Mouse (Mus musculus): Measurements from ENCODE around the gene Olfr545. TPM values are rescaled to one million over a fixed set of nuclear protein-coding genes. Genes with fewer than 3 reads are reported as not detected.
A peak's percentile ranks its signal among the peaks of the same experiment; 100 is the strongest.

Gene Olfr545
- not detected for polyA plus RNA-seq (2021)

DNA sequence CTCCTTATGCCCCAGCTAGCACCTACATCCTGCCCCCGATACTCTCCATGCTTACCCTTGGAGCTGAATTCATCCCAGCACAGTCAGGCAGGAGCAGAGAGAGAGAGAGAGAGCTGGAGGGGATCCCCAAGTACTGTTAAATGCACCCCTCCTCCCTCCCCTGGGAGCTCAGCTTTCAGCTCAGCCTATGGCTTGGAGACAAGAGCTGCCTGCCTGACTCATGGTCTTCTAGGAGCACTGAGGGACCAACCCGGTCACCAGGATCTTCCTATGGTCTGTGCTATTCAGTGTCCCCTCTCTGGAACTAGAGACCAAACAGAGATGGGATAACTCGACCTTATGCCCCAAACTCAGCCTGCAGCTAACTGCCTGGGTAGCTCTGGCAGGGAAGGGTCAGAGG, at the start of gene Olfr545:
Gene Olfr545, minus strand, starts transcription at position 101 of the 400 bp plus-strand sequence.
- CTCF ChIA-PET = interaction anchor here (1.4 kb wide), 1 partner anchor 12 kb away, joined by 3 read pairs; no protein-coding TSS in a partner anchor
- in situ Hi-C loops (cut with MboI; ENCODE audit: low pct_unique_long_range_greater_than_20kb) = no loop called here
- no peak for ATAC-seq

DNA sequence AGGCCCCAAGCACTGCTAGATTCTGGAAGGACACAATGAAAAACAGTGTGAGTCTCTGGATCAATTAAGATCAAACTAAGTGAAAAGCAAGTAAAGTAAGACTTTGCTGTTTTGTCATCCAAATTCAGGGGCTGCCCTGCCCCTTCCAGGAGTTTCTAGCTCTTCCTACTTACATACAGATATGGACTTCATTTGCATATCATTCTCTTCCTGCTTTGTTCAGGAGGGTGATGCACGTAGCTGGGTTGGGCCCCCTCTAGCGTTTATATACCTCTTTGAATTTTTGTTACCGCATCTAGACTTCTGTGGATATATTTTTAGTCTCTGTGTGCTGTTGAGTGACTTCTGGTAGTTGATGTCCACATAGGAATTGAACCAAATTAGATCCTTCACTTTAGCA, 41.9 kb upstream of the Olfr545 start:
- H3K27me3 ChIP-seq = peaks cover 27% of the 10 kb centered on the region
- in situ Hi-C loops (cut with MboI; ENCODE audit: low pct_unique_long_range_greater_than_20kb) = no loop called here
- no peak for TF ChIP-seq CTCF (IDR thresholded peaks at IDR 0.05)
- ChIA-PET POLR2A (no interaction called here), CTCF (no interaction called here)
- ATAC-seq (no peak), DNase-seq (ENCODE audit: low read depth, low spot score) (no peak)

More for the DNA sequence above, at the start of gene Olfr545:
- no peak for TF ChIP-seq CTCF (IDR thresholded peaks at IDR 0.05)
- peaks cover 3% of the 10 kb centered on the region for H3K27me3 ChIP-seq
- POLR2A ChIA-PET = no interaction called here
- no peak for DNase-seq (ENCODE audit: low read depth, low spot score)

DNA sequence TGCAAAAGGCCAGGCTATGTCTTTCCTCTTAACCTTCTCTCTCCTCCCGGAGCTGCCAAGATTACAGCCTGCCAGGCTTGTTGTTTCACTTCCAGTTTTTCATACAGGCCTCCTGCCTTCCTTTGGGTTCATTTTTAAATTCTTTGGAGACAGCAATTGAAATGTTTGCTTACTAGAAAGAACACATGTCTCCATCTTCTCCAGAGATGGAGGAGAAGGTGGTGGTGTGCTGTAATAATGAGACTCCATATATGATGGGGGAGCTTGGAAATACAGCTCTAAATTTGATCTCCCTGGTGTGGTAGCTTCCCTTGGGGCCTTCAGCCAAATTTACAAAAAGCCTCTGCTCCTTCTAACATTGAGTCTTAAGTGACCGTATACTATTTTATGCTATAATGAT, 41.2 kb upstream of the Olfr545 start, which contains the start of gene Olfr548-ps1:
Gene Olfr548-ps1, plus strand, starts transcription at position 301 of the 400 bp plus-strand sequence.
- ChIA-PET POLR2A (no interaction called here), CTCF (no interaction called here)
- in situ Hi-C loops (cut with MboI; ENCODE audit: low pct_unique_long_range_greater_than_20kb) = no loop called here
- TF ChIP-seq CTCF (IDR thresholded peaks at IDR 0.05) = no peak
- DNase-seq (ENCODE audit: low read depth, low spot score) = no peak
- H3K27me3 ChIP-seq = peaks cover 28% of the 10 kb centered on the region
- no peak for ATAC-seq

DNA sequence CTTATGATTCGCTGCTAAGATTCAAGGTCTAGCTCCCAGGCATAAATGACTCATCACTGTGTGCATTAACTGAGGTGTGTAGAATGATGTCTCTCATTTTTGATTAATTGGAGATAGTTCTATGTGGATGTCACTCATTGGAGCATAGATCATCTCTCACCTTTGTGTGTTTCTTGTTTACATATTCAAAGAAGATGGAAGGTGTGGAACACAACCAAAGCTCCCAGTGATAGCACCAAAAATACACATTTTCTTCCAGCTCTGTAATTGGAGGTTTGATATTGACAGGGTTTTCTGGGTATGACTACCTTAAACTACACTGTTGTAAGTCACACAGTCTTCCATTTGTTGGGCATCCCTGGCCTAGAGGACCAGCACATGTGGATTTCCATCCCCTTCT, 35.1 kb upstream of the Olfr545 start, which contains the start of gene Olfr547:
Gene Olfr547, plus strand, starts transcription at position 301 of the 400 bp plus-strand sequence.
- TF ChIP-seq CTCF (IDR thresholded peaks at IDR 0.05) = no peak
- in situ Hi-C loops (cut with MboI; ENCODE audit: low pct_unique_long_range_greater_than_20kb) = no loop called here

DNA sequence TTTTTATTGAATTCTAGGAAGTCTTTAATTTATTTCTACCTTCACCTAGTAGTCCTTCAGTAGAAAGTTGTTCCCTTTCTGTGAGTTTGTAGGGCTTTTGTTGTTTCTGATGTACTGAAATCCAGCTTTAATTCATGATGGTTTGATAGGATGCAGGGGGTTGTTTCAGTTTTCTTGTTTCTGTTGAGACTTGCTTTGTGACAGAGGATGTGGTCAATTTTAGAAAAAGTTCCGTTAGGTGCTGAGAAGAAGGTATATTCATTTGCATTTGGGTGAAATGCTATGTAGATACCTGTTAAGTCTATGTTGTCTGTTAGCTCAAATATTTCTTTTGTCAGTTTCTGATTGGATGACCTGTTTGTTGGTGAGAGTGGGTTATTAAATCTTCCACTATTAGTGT, 29.7 kb upstream of the Olfr545 start:
- H3K27me3 ChIP-seq = peaks cover 14% of the 10 kb centered on the region
- ATAC-seq (no peak), DNase-seq (ENCODE audit: low read depth, low spot score) (no peak)
- POLR2A ChIA-PET = no interaction called here
- CTCF ChIA-PET = no interaction called here
- no peak for TF ChIP-seq CTCF (IDR thresholded peaks at IDR 0.05)
- in situ Hi-C loops (cut with MboI; ENCODE audit: low pct_unique_long_range_greater_than_20kb) = no loop called here

More for the DNA sequence above, 35.1 kb upstream of the Olfr545 start, which contains the start of gene Olfr547:
- peaks cover 20% of the 10 kb centered on the region for H3K27me3 ChIP-seq
- ATAC-seq (no peak), DNase-seq (ENCODE audit: low read depth, low spot score) (no peak)
- CTCF ChIA-PET = no interaction called here
- POLR2A ChIA-PET = no interaction called here

DNA sequence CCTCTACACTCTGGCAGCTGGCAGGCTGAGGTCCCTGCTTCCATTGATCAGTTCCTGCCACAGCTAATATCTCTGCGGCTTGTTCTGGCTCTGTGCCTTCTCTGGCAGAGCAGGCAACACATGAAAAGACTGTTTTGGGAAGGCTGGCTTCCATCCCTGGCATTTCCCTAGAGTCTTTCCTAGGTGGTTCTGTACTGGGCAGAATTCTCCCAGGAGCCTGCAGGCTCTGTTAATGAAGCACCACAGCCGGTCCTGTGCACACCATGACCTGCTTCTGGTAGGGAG, 17.6 kb upstream of the Olfr545 start:
- DNase-seq (ENCODE audit: low read depth, low spot score) (no peak), ATAC-seq (no peak)

DNA sequence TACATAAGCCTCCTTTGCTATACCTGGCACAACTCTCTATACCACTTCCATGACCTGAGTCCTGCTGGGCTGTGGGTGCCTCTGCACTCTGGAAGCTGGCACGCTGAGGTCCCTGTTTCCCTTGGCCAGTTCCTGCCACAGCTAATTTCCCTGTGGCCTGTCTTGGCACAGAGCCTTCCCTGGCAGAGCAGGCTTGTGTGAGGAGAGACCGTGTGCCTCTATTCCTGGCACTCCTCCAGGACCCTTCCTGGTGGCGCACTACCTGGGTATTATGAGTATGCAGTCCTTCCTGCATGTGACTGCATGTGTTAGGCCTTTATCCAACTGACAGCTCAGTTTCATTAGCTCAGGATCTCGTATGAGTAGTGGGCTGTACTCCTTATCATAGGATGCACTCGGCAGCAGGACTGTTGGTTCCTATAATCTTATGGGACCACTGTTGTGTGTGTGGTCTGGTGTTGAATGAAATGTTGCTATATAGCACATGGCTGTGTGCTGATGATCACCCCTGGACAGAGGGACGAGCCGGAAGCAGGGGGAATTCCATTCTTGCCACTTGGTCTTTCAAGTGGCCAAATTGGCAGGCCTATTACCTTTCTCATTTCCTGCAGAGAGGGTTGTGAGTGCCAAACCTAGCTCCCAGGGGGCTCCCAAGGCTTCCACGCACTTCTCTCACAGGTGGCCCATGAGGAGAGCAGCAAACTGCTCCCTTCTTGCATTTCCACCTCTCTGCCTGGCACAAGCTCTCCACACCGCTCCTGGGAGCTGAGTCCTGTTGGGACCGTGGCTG, 17.1 kb upstream of the Olfr545 start:
- no peaks in the 10 kb centered on the region for H3K27me3 ChIP-seq
- no peak for DNase-seq (ENCODE audit: low read depth, low spot score)
- ChIA-PET POLR2A (no interaction called here), CTCF (interaction anchor here (0.9 kb wide), 1 partner anchor 121 kb away, joined by 3 read pairs; no protein-coding TSS in a partner anchor)
- in situ Hi-C loops (cut with MboI; ENCODE audit: low pct_unique_long_range_greater_than_20kb) = no loop called here
- no peak for TF ChIP-seq CTCF (IDR thresholded peaks at IDR 0.05)
- ATAC-seq = no peak

More for the DNA sequence above, 17.6 kb upstream of the Olfr545 start:
- in situ Hi-C loops (cut with MboI; ENCODE audit: low pct_unique_long_range_greater_than_20kb) = no loop called here
- H3K27me3 ChIP-seq = no peaks in the 10 kb centered on the region
- CTCF ChIA-PET = no interaction called here
- POLR2A ChIA-PET = no interaction called here
- TF ChIP-seq CTCF (IDR thresholded peaks at IDR 0.05) = no peak

DNA sequence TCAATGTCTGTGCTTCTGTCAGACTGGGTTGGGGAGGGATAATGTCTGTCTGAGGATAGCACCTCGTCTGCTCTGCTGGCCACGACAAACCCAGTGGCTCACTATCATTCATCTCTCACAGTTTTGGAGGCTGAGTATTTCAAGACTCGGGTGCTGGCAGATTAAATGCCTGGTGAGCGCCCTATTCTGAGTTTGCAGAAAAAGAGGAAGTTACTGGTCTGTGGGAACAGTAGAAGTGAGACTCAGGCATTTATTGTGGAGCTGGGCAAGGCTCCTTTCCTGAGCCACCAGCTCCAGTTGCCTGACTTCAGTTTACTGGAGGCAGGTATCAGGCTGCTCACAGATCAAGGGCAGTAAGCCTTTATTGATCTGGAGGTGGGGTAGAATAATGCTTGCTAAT, 14.8 kb upstream of the Olfr545 start:
- POLR2A ChIA-PET = no interaction called here
- TF ChIP-seq CTCF (IDR thresholded peaks at IDR 0.05) = no peak
- in situ Hi-C loops (cut with MboI; ENCODE audit: low pct_unique_long_range_greater_than_20kb) = no loop called here
- DNase-seq (ENCODE audit: low read depth, low spot score) (no peak), ATAC-seq (no peak)
- no peaks in the 10 kb centered on the region for H3K27me3 ChIP-seq
- CTCF ChIA-PET = interaction anchor here (1.2 to 1.6 kb wide), 2 partner anchors 10 to 228 kb away, joined by 3 to 4 read pairs; no protein-coding TSS in a partner anchor

DNA sequence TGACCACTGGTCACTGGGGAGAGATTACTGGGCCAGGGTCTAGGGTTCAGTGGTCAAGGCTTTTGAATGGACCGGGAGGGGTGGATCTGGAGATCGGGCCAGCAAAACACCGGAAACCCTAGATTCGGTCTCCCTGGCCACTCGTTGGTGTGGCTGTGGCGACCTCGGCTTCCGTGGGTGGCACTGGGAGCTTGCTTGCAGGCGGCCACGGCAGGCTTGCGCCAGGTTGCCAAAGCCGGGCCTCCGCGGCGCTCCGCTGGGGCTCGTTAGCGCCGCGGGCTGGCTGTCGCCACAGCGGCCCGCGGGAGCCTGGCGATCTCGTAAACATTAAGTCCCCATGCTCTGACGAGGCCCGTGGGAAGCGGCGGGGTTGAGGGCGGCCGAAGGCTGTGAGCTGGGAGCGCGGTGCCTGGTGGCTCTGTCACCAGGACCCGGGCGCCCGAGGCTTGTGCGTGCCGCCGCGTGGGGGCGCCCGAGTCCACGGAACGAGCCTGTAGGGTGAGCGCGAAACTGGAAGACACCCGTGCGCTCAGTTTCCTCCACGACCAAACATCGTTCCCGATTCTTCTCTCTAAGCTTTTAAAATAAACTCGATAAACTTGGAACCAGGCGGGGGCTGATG, 13.6 kb upstream of the Olfr545 start:
- DNase-seq (ENCODE audit: low read depth, low spot score) (no peak), ATAC-seq (peak; percentile 96)
- in situ Hi-C loops (cut with MboI; ENCODE audit: low pct_unique_long_range_greater_than_20kb) = no loop called here
- POLR2A ChIA-PET = no interaction called here
- TF ChIP-seq CTCF (IDR thresholded peaks at IDR 0.05) = peak; percentile 100
- no peaks in the 10 kb centered on the region for H3K27me3 ChIP-seq
- CTCF ChIA-PET = interaction anchor here (0.8 to 1.8 kb wide), 6 partner anchors 9 to 229 kb away, joined by 3 to 17 read pairs (median 4); partner anchors contain the start of gene Olfr554

DNA sequence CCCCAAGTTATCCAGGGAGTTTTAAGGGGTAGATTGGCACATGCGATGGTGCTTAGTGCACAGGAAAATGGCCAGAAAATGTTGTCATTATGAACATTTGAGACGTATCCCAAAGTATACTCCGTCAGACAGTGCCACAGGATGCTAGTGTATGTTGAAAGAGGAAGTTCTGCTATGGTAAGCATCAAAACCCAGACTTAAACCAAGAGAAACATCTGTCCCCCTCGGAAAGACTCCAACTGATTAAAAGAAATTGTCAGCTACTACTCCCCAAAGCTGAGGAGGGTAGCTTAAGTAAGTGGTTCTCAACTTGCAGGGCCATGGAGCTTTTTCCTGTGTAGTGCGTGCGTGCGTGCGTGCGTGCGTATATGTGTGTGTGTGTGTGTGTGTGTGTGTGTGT, 12.6 kb upstream of the Olfr545 start:
- no peak for TF ChIP-seq CTCF (IDR thresholded peaks at IDR 0.05)
- in situ Hi-C loops (cut with MboI; ENCODE audit: low pct_unique_long_range_greater_than_20kb) = no loop called here

DNA sequence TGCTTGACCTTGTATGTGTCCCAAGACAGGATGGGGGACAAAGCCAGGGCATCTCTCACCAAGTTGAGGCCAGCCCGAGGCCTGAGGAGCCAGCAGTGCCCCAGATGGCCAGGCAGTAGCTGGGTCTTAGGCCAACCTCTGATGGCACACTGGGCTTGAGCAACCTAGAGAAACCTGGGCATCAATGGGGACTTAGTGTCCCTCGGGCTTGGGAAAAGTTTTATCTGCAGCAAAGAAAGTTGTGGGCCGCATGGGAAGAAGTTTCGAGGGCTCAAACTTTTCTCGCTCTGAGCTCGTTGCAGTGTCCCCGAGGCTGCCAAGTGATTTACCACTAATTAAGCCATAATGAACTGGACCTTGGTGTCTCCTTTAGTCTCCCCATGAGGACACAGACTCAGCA, 10.4 kb upstream of the Olfr545 start:
- TF ChIP-seq CTCF (IDR thresholded peaks at IDR 0.05) = no peak
- DNase-seq (ENCODE audit: low read depth, low spot score) (no peak), ATAC-seq (no peak)
- in situ Hi-C loops (cut with MboI; ENCODE audit: low pct_unique_long_range_greater_than_20kb) = loop anchor here (5.0 kb wide), 2 partner anchors 128 to 408 kb away; partner anchors contain the start of genes Olfr554 and Olfr571
- POLR2A ChIA-PET = no interaction called here
- CTCF ChIA-PET = no interaction called here
- H3K27me3 ChIP-seq = no peaks in the 10 kb centered on the region

More for the DNA sequence above, 12.6 kb upstream of the Olfr545 start:
- ATAC-seq (no peak), DNase-seq (ENCODE audit: low read depth, low spot score) (no peak)
- no peaks in the 10 kb centered on the region for H3K27me3 ChIP-seq
- ChIA-PET POLR2A (no interaction called here), CTCF (interaction anchor here (1.7 to 1.8 kb wide), 2 partner anchors 12 to 125 kb away, joined by 3 to 17 read pairs; partner anchors contain the start of genes Olfr545 and Olfr554)
